Mouse (Mus musculus): ENCODE measurements around the gene Actrt3. TPM values are rescaled to one million over a fixed set of nuclear protein-coding genes. Genes with fewer than 3 reads are reported as not detected.

Actrt3 gene
- total and polyA plus RNA-seq, 2 experiments from 2014 or later, result 0.42 to 0.56 TPM

DNA sequence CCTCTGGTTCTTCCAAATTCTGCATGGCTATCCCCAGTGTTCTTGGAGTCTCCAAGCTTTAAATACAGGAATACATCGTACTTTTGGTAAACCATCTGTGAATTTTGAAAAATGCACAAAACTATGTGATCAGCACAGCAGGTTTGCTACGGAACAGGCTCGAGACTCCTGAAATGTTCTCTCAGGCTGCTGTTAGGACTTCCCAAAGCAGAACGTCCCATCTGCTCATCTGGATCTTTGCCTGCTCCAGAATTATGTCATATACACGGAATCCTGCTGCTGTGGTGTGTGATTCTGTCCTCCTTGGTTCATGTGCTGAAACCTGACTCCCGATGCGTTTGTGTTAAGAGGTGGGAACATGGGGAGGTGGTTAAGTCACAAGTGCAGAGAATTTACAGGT lies 50.8 kb downstream of the Actrt3 start:
- ATAC-seq (no peak), DNase-seq (ENCODE audit: low spot score) (peak; percentile 22)
- no peak overlapping the region for H3K27ac ChIP-seq
- 73% methylated on average over 7 of the region's 7 CpGs for WGBS
- no peaks in the 10 kb centered on the region for H3K9me3 ChIP-seq (ENCODE audit: low read length)
- H3K4me1 ChIP-seq (ENCODE audit: insufficient read depth, low read length), result peaks cover 5% of the 10 kb centered on the region
- no peaks in the 10 kb centered on the region for H3K36me3 ChIP-seq (ENCODE audit: insufficient read depth, low read length)
- H3K9ac ChIP-seq (replicated peaks; ENCODE audit: low read length), result no peak overlapping the region
- no peaks in the 10 kb centered on the region for H3K27me3 ChIP-seq (ENCODE audit: insufficient read depth, low read length)
- no peak overlapping the region for H3K4me3 ChIP-seq (ENCODE audit: low read length)
- no peak overlapping the region for H3K4me2 ChIP-seq (ENCODE audit: low read depth, low read length)
- TF ChIP-seq CTCF (IDR thresholded peaks at IDR 0.05; ENCODE audit: low read depth), result no peak

DNA sequence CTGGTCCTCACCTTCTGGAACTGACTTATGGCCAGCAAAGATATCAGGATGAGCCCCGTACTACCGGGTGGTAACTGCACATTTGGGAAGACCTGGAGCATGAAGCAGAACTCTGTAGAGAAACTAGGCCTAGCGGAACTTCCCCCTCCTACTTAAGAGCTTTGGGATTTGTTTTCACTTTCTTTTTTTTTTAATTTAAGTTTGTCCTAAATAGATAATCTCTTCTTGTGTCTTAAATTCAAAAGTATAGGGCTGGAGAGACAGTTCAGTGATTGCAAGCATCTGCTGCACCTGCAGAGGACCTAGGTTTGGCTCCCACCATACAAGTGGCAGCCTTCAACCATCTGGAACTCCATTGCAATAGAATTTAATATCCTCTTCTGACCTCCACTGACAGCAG lies 51.8 kb downstream of the Actrt3 start, which contains the start of gene Mecom:
TSS of gene Mecom (minus strand) at position 101 of the 400 bp plus-strand sequence.
- no peak within 1 kb of the TSS for H3K4me3 ChIP-seq (ENCODE audit: low read length)
- H3K9me3 ChIP-seq (ENCODE audit: low read length), result no peaks in the 10 kb centered on the region
- H3K27ac ChIP-seq, result no peak within 1 kb of the TSS
- DNase-seq (ENCODE audit: low spot score), result no peak
- no peak for TF ChIP-seq CTCF (IDR thresholded peaks at IDR 0.05; ENCODE audit: low read depth)
- H3K4me1 ChIP-seq (ENCODE audit: insufficient read depth, low read length), result peaks cover 5% of the 10 kb centered on the region
- H3K9ac ChIP-seq (replicated peaks; ENCODE audit: low read length), result no peak within 1 kb of the TSS
- peak within 1 kb of the TSS; percentile 42 for H3K4me2 ChIP-seq (ENCODE audit: low read depth, low read length)
- WGBS, result 84% methylated on average over 3 of the region's 3 CpGs
- no peak for ATAC-seq
- H3K36me3 ChIP-seq (ENCODE audit: insufficient read depth, low read length), result no peaks in the 10 kb centered on the region
- no peaks in the 10 kb centered on the region for H3K27me3 ChIP-seq (ENCODE audit: insufficient read depth, low read length)

Other genes with a start within 250 kb of the Actrt3 start
- gene Mecom, start 51.9 kb downstream of the Actrt3 start, total RNA-seq (2014; rRNA removed), result 6.9 and 8.3 TPM in 2 replicates
- 4.1 and 4.5 TPM in 2 replicates for gene Mecom, start 51.9 kb downstream of the Actrt3 start, polyA plus RNA-seq (2015; fragmentation: Nextera tagmentation; extraction: Ambion mirVana)
- 16.6 and 18.5 TPM in 2 replicates for gene Mynn, start 2.1 kb upstream of the Actrt3 start, total RNA-seq (2014; rRNA removed)
- 18.5 and 19.4 TPM in 2 replicates for gene Mynn, start 2.1 kb upstream of the Actrt3 start, polyA plus RNA-seq (2015; fragmentation: Nextera tagmentation; extraction: Ambion mirVana)
- 0.37 TPM in 1 of 2 replicates, not detected in the other for gene Lrriq4, start 44.6 kb upstream of the Actrt3 start, total RNA-seq (2014; rRNA removed)
- gene Lrriq4, start 44.6 kb upstream of the Actrt3 start, polyA plus RNA-seq (2015; fragmentation: Nextera tagmentation; extraction: Ambion mirVana), result not detected in 2 replicates
- gene Lrrc34, start 47.9 kb upstream of the Actrt3 start, total RNA-seq (2014; rRNA removed), result 1.2 and 1.5 TPM in 2 replicates
- 1.4 and 1.7 TPM in 2 replicates for gene Lrrc34, start 47.9 kb upstream of the Actrt3 start, polyA plus RNA-seq (2015; fragmentation: Nextera tagmentation; extraction: Ambion mirVana)
- gene Lrrc31, start 99.9 kb upstream of the Actrt3 start, total RNA-seq (2014; rRNA removed), result not detected in 2 replicates
- gene Lrrc31, start 99.9 kb upstream of the Actrt3 start, polyA plus RNA-seq (2015; fragmentation: Nextera tagmentation; extraction: Ambion mirVana), result not detected in 2 replicates
- gene Samd7, start 146.4 kb upstream of the Actrt3 start, total RNA-seq (2014; rRNA removed), result 0.32 and 0.37 TPM in 2 replicates
- gene Samd7, start 146.4 kb upstream of the Actrt3 start, polyA plus RNA-seq (2015; fragmentation: Nextera tagmentation; extraction: Ambion mirVana), result 0.10 TPM in 1 of 2 replicates, not detected in the other
- gene Sec62, start 192.9 kb upstream of the Actrt3 start, total RNA-seq (2014; rRNA removed), result 40.1 and 52.0 TPM in 2 replicates
- 120 and 129 TPM in 2 replicates for gene Sec62, start 192.9 kb upstream of the Actrt3 start, polyA plus RNA-seq (2015; fragmentation: Nextera tagmentation; extraction: Ambion mirVana)

Measured in hindbrain, postnatal 0 days (tissue).